ENCODE assay signal across 9 mouse cellular contexts in the genomic region with DNA sequence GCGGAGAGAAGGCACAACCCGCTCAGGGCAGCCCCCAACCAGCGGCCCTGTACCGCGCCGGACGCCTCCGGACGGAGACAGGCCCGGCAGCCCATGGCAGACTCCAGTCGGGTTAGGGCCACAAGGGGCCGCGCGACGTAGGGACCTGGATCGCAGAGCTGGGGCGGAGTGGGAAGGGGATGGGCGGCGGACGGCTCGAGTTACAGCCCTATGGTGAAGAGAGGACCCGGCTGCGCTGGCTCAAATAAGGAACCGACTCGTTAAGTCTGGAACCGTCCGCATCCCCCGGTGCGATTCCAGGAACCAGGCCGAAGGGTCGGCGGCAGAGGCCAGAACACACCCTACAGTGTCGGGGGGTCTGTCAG. TPM values are rescaled to one million over a fixed set of nuclear protein-coding genes. Genes with fewer than 3 reads are reported as not detected.
DNase-seq lines count a peak whose midpoint lies in the region; ATAC-seq and TF ChIP-seq lines count a peak whose summit lies in the region.
"Had no signal": no experiment of that assay in that cellular context is flagged by ENCODE, and none has a peak within 500 bp of the region (broad histone marks: within the 10 kb centered on the region; RNA-seq: fewer than 3 reads in every experiment).

Gene Mmp23 (minus strand): TSS at position 299 of the 365 bp plus-strand sequence.

- WGBS in intestine, postnatal 0 days: 2% methylated on average over 33 of the region's 33 CpGs
- WGBS in lung, postnatal 0 days: 1% methylated on average over 33 of the region's 33 CpGs

- peak; percentile 50 for TF ChIP-seq CTCF in intestine, postnatal 0 days (IDR thresholded peaks at IDR 0.05; ENCODE audit: low read depth)
- peak; percentile 50 for TF ChIP-seq CTCF in lung, postnatal 0 days (IDR thresholded peaks at IDR 0.05)

- H3K4me3 ChIP-seq in intestine, postnatal 0 days (ENCODE audit: low read depth, low read length): peak within 1 kb of the TSS; percentile 43
- H3K4me3 ChIP-seq in lung, postnatal 0 days (ENCODE audit: low read depth, low read length): peak within 1 kb of the TSS; percentile 39

- peak within 1 kb of the TSS; percentile 64 for H3K9ac ChIP-seq in intestine, postnatal 0 days (ENCODE audit: low read depth, low read length)
- H3K9ac ChIP-seq in lung, postnatal 0 days (replicated peaks; ENCODE audit: low read depth): peak within 1 kb of the TSS; percentile 9

- H3K36me3 ChIP-seq in intestine, postnatal 0 days (ENCODE audit: control insufficient read depth, insufficient read depth): peaks cover 53% of the 10 kb centered on the region
- peaks cover 17% of the 10 kb centered on the region; the same call in 1 of the 2 replicates for H3K36me3 ChIP-seq in lung, postnatal 0 days (ENCODE audit: insufficient read depth, low read length)

- no peaks in the 10 kb centered on the region for H3K9me3 ChIP-seq in intestine, postnatal 0 days (ENCODE audit: control insufficient read depth)
- H3K9me3 ChIP-seq in lung, postnatal 0 days (ENCODE audit: low read length): no peaks in the 10 kb centered on the region

- DNase-seq in cerebellum, postnatal 10 days: peak; percentile 69 to 74
- DNase-seq in cerebellum, adult 11-12 months: no peak
- peak; percentile 63 to 68 for DNase-seq in heart, adult 18-20 months
- DNase-seq in lung, postnatal 0 days (ENCODE audit: low spot score): peak; percentile 70
- DNase-seq in retina, embryonic 14.5 days (ENCODE audit: low spot score): peak; percentile 61
- no peak for DNase-seq in frontal cortex, adult 2 months (ENCODE audit: extremely low spot score in 1 of 2, low spot score in 1 of 2)

- TF ChIP-seq EP300 in lung, postnatal 0 days (IDR thresholded peaks at IDR 0.05): no peak

- H3K4me1 ChIP-seq in intestine, postnatal 0 days (replicated peaks; ENCODE audit: control insufficient read depth, insufficient read depth, low read length): peaks cover 17% of the 10 kb centered on the region
- H3K4me1 ChIP-seq in lung, postnatal 0 days (ENCODE audit: insufficient read depth, low read depth, low read length): peaks cover 23% of the 10 kb centered on the region

- peak within 1 kb of the TSS; percentile 89 for H3K4me2 ChIP-seq in intestine, postnatal 0 days (replicated peaks; ENCODE audit: low read depth)
- peak within 1 kb of the TSS; percentile 63 for H3K4me2 ChIP-seq in lung, postnatal 0 days (replicated peaks; ENCODE audit: low read depth, low read length)

- 0 out of 2 replicates have a peak, but pooled peaks cover 10% of the 10 kb centered on the region for H3K27me3 ChIP-seq in intestine, postnatal 0 days (replicated peaks; ENCODE audit: control insufficient read depth, insufficient read depth, low read length)
- 0 out of 2 replicates have a peak, but pooled peaks cover 4% of the 10 kb centered on the region for H3K27me3 ChIP-seq in lung, postnatal 0 days (replicated peaks; ENCODE audit: insufficient read depth, low read length)
- H3K27me3 ChIP-seq: CH12.LX had no signal

- ATAC-seq in common myeloid progenitor, adult 5-6 weeks (replicated peaks; ENCODE audit: low read depth, poor library complexity, severe bottlenecking): peak; percentile 33; the same call in 1 of the 2 replicates
- ATAC-seq in intestine, postnatal 0 days: no peak
- ATAC-seq in lung, postnatal 0 days: peak; percentile 19

- H3K27ac ChIP-seq in intestine, postnatal 0 days (ENCODE audit: low read depth, low read length): peak within 1 kb of the TSS; percentile 74
- H3K27ac ChIP-seq in lung, postnatal 0 days (ENCODE audit: low read length): 0 out of 2 replicates have a peak within 1 kb of the TSS, but pooled peaks have one; percentile 29

RNA-seq across cellular contexts. Expression of gene Mmp23, which starts in this region (rescaled TPM):
- total RNA-seq in common myeloid progenitor, adult 5-6 weeks (2017): 0.91 TPM in 1 of 2 replicates, not detected in the other
- total RNA-seq in heart, adult 18-20 months (2021): 1 to 10 TPM; 7.0 to 7.2 TPM
- 31.3 and 37.0 TPM in 2 replicates for polyA plus RNA-seq in intestine, postnatal 0 days (2015; fragmentation: Nextera tagmentation; extraction: Ambion mirVana)
- polyA plus RNA-seq in lung, postnatal 0 days (2015; fragmentation: Nextera tagmentation; extraction: Ambion mirVana): 44.5 and 46.2 TPM in 2 replicates
- 4.6 TPM in 2 replicates for polyA plus RNA-seq in frontal cortex, adult 2 months (2012; rRNA removed)

Comparison
In these comparisons a context has a peak if more than half of its experiments do, and no peak if none do; other contexts are left out.
1. DNase-seq: peak in cerebellum, postnatal 10 days (2 of 2), heart, adult 18-20 months (2 of 2), lung, postnatal 0 days (single experiment) and retina, embryonic 14.5 days (single experiment); none in cerebellum, adult 11-12 months (single experiment) and frontal cortex, adult 2 months (0 of 2).
2. Peak in ATAC-seq in common myeloid progenitor, adult 5-6 weeks; RNA of the gene not detected or under 1 TPM.